Mouse (Mus musculus) spleen, adult 2 months (tissue): ENCODE results near the gene Nr2f2.

ENCODE experiments used
- CTCF ChIP-seq: fragments of 200-500 bp; IDR thresholded peaks from 2 replicates; pipeline ENCODE4 v1.5.1; 2011; ENCODE audit warnings: mild to moderate bottlenecking, inconsistent platforms; ENCODE audit not compliant: insufficient read depth, insufficient read length, insufficient replicate concordance; ENCODE audit errors: extremely low read depth
- POLR2A ChIP-seq: fragments of 200-500 bp; IDR thresholded peaks from 2 replicates; pipeline ENCODE4 v1.6.1; 2011; ENCODE audit warnings: low read depth, low read length, inconsistent platforms

- TF ChIP-seq POLR2A: no peak
- no peak for TF ChIP-seq CTCF
Measured at GRCm38 (mm10) chr7:70380943-70381342, 14.4 kb upstream of the Nr2f2 start.
